Mouse (Mus musculus) small intestine, adult 10 weeks (tissue): Measurements from ENCODE around the gene Ccdc121. TPM values are rescaled to one million over a fixed set of nuclear protein-coding genes. Genes with fewer than 3 reads are reported as not detected.

Experiments used
- polyA plus RNA-seq: library from polyadenylated mRNA; stranded (reverse); fragments of 350-450 nt; fragmentation: Illumina TruSeq; extraction: RNeasy Lipid Tissue Mini Kit (QIAGEN cat#74804); gene quantifications from one replicate; pipeline ENCODE4 v1.2.3, GENCODE M21; 2014; ENCODE audit warnings: low replicate concordance

Gene Ccdc121
- polyA plus RNA-seq = not detected

GRCm38 (mm10) chr1:181511307-181511706 lies at the start of gene Ccdc121:
Gene Ccdc121, minus strand, starts transcription at chr1:181511451.

Other genes starting within 250 kb of the Ccdc121 start
- not detected for gene Cnih3, start 158.8 kb downstream of the Ccdc121 start, polyA plus RNA-seq
- not detected for gene Dnah14, start 65.1 kb upstream of the Ccdc121 start, polyA plus RNA-seq